Mouse (Mus musculus): Measurements from ENCODE around the gene Snw1. TPM values are rescaled to one million over a fixed set of nuclear protein-coding genes. Genes with fewer than 3 reads are reported as not detected.
"Not testable (repeated sequence)": the region's sequence is repeated elsewhere in the genome, so short reads cannot be mapped to it uniquely, and the experiment has no call there.

Gene Snw1
- total RNA-seq (2021), result 10 to 100 TPM; 48.2 to 48.4 TPM
- long read RNA-seq, experiment 1, full-length matches to known transcripts, result 57 of 65 reads
- long read RNA-seq, experiment 1, partial matches to known transcripts, result 1 of 65 reads
- long read RNA-seq, experiment 1, other reads (novel, unspliced or antisense), result 7 of 65 reads
- long read RNA-seq, experiment 2, full-length matches to known transcripts, result 56 of 71 reads
- long read RNA-seq, experiment 2, partial matches to known transcripts, result 8 of 71 reads
- long read RNA-seq, experiment 2, other reads (novel, unspliced or antisense), result 7 of 71 reads

GRCm38 (mm10) chr12:87471964-87472786 lies at the start of gene Snw1:
Gene Snw1, minus strand, starts transcription at chr12:87472274.
- DNase-seq (ENCODE audit: low spot score in 2 of 2), result peak; percentile 93 to 97

DNA sequence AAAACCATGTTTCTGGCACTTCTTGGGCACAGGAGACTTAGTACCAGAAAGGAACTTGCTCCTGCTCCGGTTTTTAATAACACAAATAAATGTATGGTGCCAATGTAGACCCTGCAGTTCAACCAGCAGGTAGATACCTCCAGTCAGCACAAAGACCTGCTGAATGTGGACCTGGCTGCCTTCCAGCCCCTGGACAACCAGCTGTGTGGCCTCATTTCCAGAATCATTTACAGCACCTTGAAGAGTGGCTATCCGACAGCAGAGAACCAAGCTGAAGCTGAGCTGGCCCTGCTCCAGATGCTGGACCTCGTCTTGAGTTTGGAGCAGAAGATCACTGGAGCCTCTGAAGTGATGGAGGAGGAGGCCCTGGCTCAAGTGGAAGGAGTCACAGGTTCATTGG lies 47.5 kb upstream of the Snw1 start:
- not testable (repeated sequence) for DNase-seq (ENCODE audit: low spot score in 2 of 2)

- not testable (repeated sequence) for DNase-seq (ENCODE audit: low spot score in 2 of 2)
Observed at GRCm38 (mm10) chr12:87514016-87514415, 41.9 kb upstream of the Snw1 start, which contains the start of gene Gm8300. Gene Gm8300, plus strand, starts transcription at chr12:87514316.

- not testable (repeated sequence) for DNase-seq (ENCODE audit: low spot score in 2 of 2)
Observed at GRCm38 (mm10) chr12:87494421-87494820, 22.3 kb upstream of the Snw1 start, which contains the start of gene Gm5788. Gene Gm5788, plus strand, starts transcription at chr12:87494721.

DNA sequence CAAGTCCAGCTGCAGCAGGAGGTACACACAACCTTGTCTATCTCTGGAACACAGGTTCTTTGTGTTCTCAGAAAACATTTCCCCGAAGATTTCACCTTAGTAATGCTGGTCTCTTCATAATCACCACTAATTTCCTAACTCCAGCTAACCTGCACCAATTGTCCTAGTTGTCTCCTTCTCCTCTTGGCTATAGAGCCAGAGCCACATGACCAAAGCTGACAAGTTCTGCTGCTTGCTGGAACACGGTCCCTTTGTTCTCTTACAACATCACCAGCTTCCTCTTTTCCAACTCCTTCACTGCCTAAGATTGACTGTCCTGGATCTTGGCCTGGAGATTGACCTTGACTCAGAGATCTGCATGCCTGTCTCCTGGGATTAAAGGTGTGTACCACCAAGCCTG lies 16.6 kb upstream of the Snw1 start:
- DNase-seq (ENCODE audit: low spot score in 2 of 2), result not testable (repeated sequence)

- not testable (repeated sequence) for DNase-seq (ENCODE audit: low spot score in 2 of 2)
Observed at GRCm38 (mm10) chr12:87482482-87482881, 10.4 kb upstream of the Snw1 start.

DNA sequence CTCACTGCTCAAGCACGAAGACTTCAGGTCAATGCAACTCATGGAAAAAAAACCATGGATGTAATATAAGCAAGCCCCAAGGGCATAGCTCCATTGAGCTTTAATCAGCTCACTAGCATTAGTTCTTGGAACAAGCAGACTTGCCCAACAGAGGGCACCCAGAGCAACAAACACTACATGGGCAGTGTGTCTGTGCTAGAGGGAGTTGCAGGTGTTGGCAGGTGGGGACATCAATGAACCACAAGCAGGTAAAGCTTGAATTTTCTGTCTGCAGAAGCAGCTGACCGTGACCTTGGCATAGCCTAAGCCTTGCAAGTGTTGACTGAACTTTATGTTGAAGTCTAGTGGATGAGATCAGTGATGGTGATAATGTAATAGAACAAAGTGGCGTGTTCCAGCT lies 2.7 kb upstream of the Snw1 start:
- no peak for DNase-seq (ENCODE audit: low spot score in 2 of 2)

GRCm38 (mm10) chr12:87471421-87471963 lies 582 bp downstream of the Snw1 start:
- DNase-seq (ENCODE audit: low spot score in 2 of 2), result no peak

GRCm38 (mm10) chr12:87470263-87471136 lies 1.6 kb downstream of the Snw1 start:
- no peak for DNase-seq (ENCODE audit: low spot score in 2 of 2)

GRCm38 (mm10) chr12:87464678-87465297 lies 7.3 kb downstream of the Snw1 start:
- no peak for DNase-seq (ENCODE audit: low spot score in 2 of 2)

GRCm38 (mm10) chr12:87449456-87449855 lies 22.6 kb downstream of the Snw1 start:
- DNase-seq (ENCODE audit: low spot score in 2 of 2), result no peak

GRCm38 (mm10) chr12:87444211-87444610 lies 27.9 kb downstream of the Snw1 start:
- peak in 1 of 2 experiments; percentile 28 for DNase-seq (ENCODE audit: low spot score in 2 of 2)

DNA sequence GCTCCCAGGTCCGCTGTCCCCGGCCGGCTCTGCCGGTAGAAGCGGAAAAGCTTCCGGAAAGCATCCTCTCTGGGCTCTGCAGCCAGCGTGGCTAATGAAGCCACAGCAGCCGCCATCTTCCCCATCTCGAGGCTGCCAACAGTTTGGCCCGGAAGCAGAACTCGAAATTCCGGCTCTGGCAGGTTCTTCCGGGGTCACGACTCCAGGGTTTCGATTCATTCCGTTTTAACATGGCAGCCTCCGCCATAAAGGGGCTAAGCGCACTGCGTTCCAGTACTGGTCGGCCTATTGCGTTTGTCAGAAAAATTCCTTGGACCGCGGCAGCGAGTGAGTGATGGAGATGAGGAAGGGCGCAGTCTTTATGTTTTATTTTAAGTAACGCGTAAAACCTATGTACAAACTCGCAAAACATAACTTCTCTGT lies 28.4 kb downstream of the Snw1 start, which contains the start of the genes Slirp and Alkbh1:
Slirp (plus strand) TSS at position 197 of the 423 bp plus-strand sequence.
Alkbh1 (minus strand) TSS at position 318 of the 423 bp plus-strand sequence.
- peak; percentile 91 to 96 for DNase-seq (ENCODE audit: low spot score in 2 of 2)

DNA sequence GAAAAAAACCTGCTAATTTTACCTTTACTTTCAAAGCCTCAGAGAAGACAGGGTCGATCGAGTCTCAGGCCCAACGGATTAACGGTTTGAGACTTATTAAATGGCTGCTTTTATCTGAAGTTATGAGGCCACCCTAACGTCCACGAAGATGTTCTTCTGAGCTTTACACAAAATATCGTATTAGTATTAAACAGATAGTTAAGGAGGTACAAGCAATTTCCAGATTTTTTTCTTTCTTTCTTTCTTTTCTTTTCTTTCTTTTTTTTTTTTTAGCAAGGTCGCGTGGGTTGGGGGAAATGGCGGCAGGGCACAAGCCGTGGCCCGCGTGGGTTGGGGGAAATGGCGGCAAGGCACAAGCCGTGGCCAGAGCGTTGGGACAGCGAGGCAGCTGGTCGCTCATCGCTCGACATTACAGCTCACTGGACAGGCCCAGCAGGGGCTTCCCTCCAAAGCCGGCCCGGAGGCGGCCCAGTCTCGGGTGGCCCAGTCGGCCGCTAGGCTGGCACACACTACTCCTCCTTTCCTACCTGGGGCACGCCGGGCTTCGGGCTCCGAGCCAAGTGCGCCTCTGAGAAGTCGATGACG lies 28.9 kb downstream of the Snw1 start:
- DNase-seq (ENCODE audit: low spot score in 2 of 2), result no peak

GRCm38 (mm10) chr12:87442177-87443114 lies 29.6 kb downstream of the Snw1 start:
- DNase-seq (ENCODE audit: low spot score in 2 of 2), result no peak

GRCm38 (mm10) chr12:87428885-87429284 lies 43.2 kb downstream of the Snw1 start:
- no peak for DNase-seq (ENCODE audit: low spot score in 2 of 2)

GRCm38 (mm10) chr12:87428295-87428694 lies 43.8 kb downstream of the Snw1 start:
- no peak for DNase-seq (ENCODE audit: low spot score in 2 of 2)

- DNase-seq (ENCODE audit: low spot score in 2 of 2), result no peak
Observed at GRCm38 (mm10) chr12:87426354-87427031, 45.6 kb downstream of the Snw1 start.
